Mouse (Mus musculus): Measurements from ENCODE around the gene Tmem50b. TPM values are rescaled to one million over a fixed set of nuclear protein-coding genes. Genes with fewer than 3 reads are reported as not detected.
A peak's percentile ranks its signal among the peaks of the same experiment; 100 is the strongest.
"Not testable (repeated sequence)": the region's sequence is repeated elsewhere in the genome, so short reads cannot be mapped to it uniquely, and the experiment has no call there.

The Tmem50b gene
- total RNA-seq, 1 experiment from 2014 or later: 63.0 TPM

GRCm38 (mm10) chr16:91548586-91548985 lies 49.0 kb downstream of the Tmem50b start:
- ATAC-seq (replicated peaks; ENCODE audit: insufficient number of reproducible peaks, low FRiP score, low TSS enrichment, poor library complexity, severe bottlenecking): no peak

DNA sequence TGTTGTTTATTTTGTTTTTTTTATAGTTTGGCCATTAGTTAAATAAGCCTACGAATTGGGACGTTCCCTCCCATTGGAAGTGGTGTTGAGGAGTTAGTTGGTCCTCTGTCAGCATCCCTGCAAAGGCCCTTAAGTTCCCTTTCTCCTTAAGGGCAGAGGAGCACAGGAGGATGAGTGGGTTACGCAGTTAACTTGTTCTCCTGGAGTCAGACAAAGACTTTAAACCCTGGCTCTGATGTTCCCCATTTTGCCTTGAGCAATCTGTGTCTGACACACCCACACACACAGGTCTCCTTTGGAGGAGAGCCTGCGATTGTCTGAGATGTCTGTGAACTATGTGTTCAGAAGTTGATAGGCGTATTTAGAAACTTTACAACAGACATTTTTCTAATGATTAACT lies 49.6 kb downstream of the Tmem50b start:
- peak; percentile 65 for ATAC-seq (replicated peaks; ENCODE audit: insufficient number of reproducible peaks, low FRiP score, low TSS enrichment, poor library complexity, severe bottlenecking)

GRCm38 (mm10) chr16:91546836-91547741 lies 50.5 kb downstream of the Tmem50b start, which contains the start of gene Ifngr2:
TSS of gene Ifngr2 (plus strand) at chr16:91547072.
- ATAC-seq (replicated peaks; ENCODE audit: insufficient number of reproducible peaks, low FRiP score, low TSS enrichment, poor library complexity, severe bottlenecking): peak; percentile 22

DNA sequence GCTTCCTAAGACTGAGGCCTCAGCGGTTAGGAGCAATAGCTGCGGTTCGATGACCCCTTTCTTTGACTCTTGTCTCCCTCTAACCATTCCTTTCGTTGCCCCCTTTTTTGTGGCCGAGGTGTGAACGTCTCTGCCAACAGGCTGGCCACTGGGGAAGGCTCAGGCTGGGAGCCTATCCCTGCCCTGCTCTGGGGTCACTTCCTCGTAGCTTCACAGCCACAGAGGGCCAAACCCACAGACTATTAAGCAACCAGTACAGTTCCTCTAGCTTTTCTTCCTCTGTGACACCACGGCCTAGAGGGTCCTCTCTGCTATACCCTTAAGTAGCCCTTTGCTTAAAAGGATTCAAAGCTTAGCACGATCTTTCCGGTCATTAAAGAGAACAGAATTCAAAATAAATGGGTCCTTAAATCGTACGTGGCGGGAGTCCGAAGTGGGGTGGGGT lies 51.2 kb downstream of the Tmem50b start:
- peak; percentile 80 for ATAC-seq (replicated peaks; ENCODE audit: insufficient number of reproducible peaks, low FRiP score, low TSS enrichment, poor library complexity, severe bottlenecking)

- 0 out of 2 replicates have a peak, but pooled peaks have one; percentile 8 for ATAC-seq (replicated peaks; ENCODE audit: insufficient number of reproducible peaks, low FRiP score, low TSS enrichment, poor library complexity, severe bottlenecking)
Measured at GRCm38 (mm10) chr16:91545597-91546281, 51.9 kb downstream of the Tmem50b start.

DNA sequence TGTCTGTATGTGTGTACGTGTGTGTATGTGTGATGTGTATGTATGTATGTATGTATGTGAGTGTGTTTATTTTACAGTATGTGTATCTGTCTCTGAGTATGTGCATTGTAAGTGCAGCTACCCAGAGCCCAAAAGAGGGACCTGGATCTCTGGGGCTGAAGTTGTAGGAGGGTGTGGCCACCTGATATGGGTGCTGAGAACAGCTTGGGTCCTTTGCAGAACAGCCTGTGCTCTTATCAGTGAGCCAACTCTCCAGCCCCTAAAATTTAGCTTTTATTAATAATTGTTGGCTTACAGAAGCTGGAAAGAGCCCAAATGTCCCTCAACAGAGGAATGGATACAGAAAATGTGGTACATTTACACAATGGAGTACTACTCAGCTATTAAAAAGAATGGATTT lies 54.0 kb downstream of the Tmem50b start:
- no peak for ATAC-seq (replicated peaks; ENCODE audit: insufficient number of reproducible peaks, low FRiP score, low TSS enrichment, poor library complexity, severe bottlenecking)

DNA sequence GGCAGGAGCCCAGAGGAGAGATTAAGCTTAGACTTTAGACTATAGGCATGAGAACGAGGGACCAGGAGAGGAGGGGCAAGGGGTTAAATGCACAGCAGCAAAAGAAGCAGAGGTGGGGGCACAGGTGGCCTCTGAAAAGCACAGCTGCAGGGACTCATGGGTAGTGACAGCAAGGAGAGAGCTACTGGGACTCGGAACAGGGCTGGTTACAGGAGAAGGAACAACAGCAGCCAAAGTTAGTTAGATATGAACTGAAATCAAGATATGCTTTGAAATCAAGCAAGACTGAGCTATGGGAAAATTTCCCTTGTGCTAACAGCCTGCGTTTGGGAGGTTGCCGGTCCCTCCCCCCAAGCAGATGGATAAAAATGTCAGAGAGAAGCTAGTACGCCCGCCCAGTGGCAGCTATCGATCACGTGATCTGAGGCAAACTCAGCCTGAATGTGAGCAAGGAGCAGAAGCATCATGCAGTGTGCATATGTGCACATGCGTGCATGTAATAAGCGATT lies 56.0 kb downstream of the Tmem50b start:
- no peak for ATAC-seq (replicated peaks; ENCODE audit: insufficient number of reproducible peaks, low FRiP score, low TSS enrichment, poor library complexity, severe bottlenecking)

GRCm38 (mm10) chr16:91538513-91538912 lies 59.1 kb downstream of the Tmem50b start:
- ATAC-seq (replicated peaks; ENCODE audit: insufficient number of reproducible peaks, low FRiP score, low TSS enrichment, poor library complexity, severe bottlenecking): no peak

DNA sequence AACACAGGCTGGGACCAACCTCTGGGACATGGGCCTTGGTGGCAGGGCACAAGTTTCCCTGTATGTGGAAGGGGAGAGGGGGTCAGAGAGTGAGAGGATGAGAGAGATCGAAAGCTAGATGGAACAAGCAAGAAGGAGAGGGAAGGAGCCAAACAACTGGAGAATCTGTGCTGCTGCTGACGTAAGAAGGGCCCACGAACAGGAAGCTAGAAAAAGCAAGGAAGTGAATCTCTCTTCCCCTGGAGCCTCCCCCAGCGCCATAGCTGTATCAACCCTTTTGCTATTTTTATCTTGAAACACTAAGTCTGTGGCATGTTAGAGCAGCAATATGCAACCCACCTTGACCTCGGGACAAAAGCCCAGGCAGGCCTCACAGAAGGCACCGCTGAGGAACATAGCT lies 59.5 kb downstream of the Tmem50b start:
- ATAC-seq (replicated peaks; ENCODE audit: insufficient number of reproducible peaks, low FRiP score, low TSS enrichment, poor library complexity, severe bottlenecking): peak; percentile 79

DNA sequence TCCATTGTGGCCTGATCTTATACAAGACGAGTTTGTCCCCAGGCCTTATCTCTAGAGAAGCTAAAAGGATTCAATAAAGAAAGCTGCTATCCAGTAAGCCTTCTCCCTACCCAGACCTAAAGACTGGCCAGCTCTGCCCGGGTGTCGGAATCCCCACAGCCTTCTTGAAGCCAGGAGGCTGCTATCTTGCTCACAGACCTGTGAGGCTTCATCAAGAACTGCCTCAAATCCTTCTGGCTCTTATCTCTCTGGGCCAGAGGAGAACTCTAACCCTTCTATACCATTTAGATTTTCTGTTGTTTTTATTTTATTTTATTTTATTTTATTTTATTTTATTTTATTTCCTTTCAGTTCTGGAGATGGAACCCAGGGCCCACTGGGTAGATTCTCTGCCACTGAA lies 60.5 kb downstream of the Tmem50b start:
- no peak for ATAC-seq (replicated peaks; ENCODE audit: insufficient number of reproducible peaks, low FRiP score, low TSS enrichment, poor library complexity, severe bottlenecking)

GRCm38 (mm10) chr16:91536372-91536771 lies 61.2 kb downstream of the Tmem50b start:
- ATAC-seq (replicated peaks; ENCODE audit: insufficient number of reproducible peaks, low FRiP score, low TSS enrichment, poor library complexity, severe bottlenecking): no peak

GRCm38 (mm10) chr16:91534888-91535287 lies 62.7 kb downstream of the Tmem50b start:
- ATAC-seq (replicated peaks; ENCODE audit: insufficient number of reproducible peaks, low FRiP score, low TSS enrichment, poor library complexity, severe bottlenecking): no peak

GRCm38 (mm10) chr16:91534477-91534876 lies 63.1 kb downstream of the Tmem50b start:
- peak; percentile 78; the same call in 1 of the 2 replicates for ATAC-seq (replicated peaks; ENCODE audit: insufficient number of reproducible peaks, low FRiP score, low TSS enrichment, poor library complexity, severe bottlenecking)

- peak; percentile 46 for ATAC-seq (replicated peaks; ENCODE audit: insufficient number of reproducible peaks, low FRiP score, low TSS enrichment, poor library complexity, severe bottlenecking)
Measured at GRCm38 (mm10) chr16:91533097-91534001, 64.3 kb downstream of the Tmem50b start.

GRCm38 (mm10) chr16:91532429-91532828 lies 65.2 kb downstream of the Tmem50b start:
- ATAC-seq (replicated peaks; ENCODE audit: insufficient number of reproducible peaks, low FRiP score, low TSS enrichment, poor library complexity, severe bottlenecking): no peak

- ATAC-seq (replicated peaks; ENCODE audit: insufficient number of reproducible peaks, low FRiP score, low TSS enrichment, poor library complexity, severe bottlenecking): no peak
Measured at GRCm38 (mm10) chr16:91531856-91532255, 65.7 kb downstream of the Tmem50b start.

GRCm38 (mm10) chr16:91530830-91531229 lies 66.8 kb downstream of the Tmem50b start:
- ATAC-seq (replicated peaks; ENCODE audit: insufficient number of reproducible peaks, low FRiP score, low TSS enrichment, poor library complexity, severe bottlenecking): not testable (repeated sequence)

GRCm38 (mm10) chr16:91528578-91528977 lies 69.0 kb downstream of the Tmem50b start:
- ATAC-seq (replicated peaks; ENCODE audit: insufficient number of reproducible peaks, low FRiP score, low TSS enrichment, poor library complexity, severe bottlenecking): no peak
